Mouse (Mus musculus): ENCODE measurements around the gene Olfr1205.

- TF ChIP-seq CTCF (IDR thresholded peaks at IDR 0.05; ENCODE audit: low read depth, low read length) (no peak), POLR2A (IDR thresholded peaks at IDR 0.05; ENCODE audit: extremely low read depth, insufficient read depth, low read length) (no peak)
Measured at GRCm38 (mm10) chr2:88814196-88814595, 15.3 kb upstream of the Olfr1205 start, which contains the start of gene Olfr1202.

Data from liver, adult 2 months (tissue).